Mouse (Mus musculus) kidney, adult 2 months (tissue): ENCODE data around the gene Lats2.

ENCODE experiments used
- CTCF ChIP-seq: fragments of 200-500 bp; conservative IDR thresholded peaks from 2 replicates; pipeline ENCODE4 v1.5.1; 2011; ENCODE audit warnings: low read depth, mild to moderate bottlenecking, control low read depth, low read length, moderate library complexity, mixed read lengths; ENCODE audit not compliant: insufficient read depth, insufficient read length
- POLR2A ChIP-seq: fragments of 200-500 bp; IDR thresholded peaks from one replicate; pipeline ENCODE4 v1.6.1; 2011; ENCODE audit warnings: low read depth, low read length, control low read depth

GRCm38 (mm10) chr14:57709171-57709570 lies 49.0 kb downstream of the Lats2 start:
- TF ChIP-seq CTCF (no peak), POLR2A (no peak)
